Mouse (Mus musculus) kidney, postnatal 14 days (tissue): ENCODE results near the gene Zc3h10.
"Not testable (repeated sequence)": the region's sequence is repeated elsewhere in the genome, so short reads cannot be mapped to it uniquely, and the experiment has no call there.

Experiments
- DNase-seq: peaks from one replicate; pipeline ENCODE4 v3.0.0; 2022; ENCODE audit warnings: mixed read lengths

Gene Zc3h10

DNA sequence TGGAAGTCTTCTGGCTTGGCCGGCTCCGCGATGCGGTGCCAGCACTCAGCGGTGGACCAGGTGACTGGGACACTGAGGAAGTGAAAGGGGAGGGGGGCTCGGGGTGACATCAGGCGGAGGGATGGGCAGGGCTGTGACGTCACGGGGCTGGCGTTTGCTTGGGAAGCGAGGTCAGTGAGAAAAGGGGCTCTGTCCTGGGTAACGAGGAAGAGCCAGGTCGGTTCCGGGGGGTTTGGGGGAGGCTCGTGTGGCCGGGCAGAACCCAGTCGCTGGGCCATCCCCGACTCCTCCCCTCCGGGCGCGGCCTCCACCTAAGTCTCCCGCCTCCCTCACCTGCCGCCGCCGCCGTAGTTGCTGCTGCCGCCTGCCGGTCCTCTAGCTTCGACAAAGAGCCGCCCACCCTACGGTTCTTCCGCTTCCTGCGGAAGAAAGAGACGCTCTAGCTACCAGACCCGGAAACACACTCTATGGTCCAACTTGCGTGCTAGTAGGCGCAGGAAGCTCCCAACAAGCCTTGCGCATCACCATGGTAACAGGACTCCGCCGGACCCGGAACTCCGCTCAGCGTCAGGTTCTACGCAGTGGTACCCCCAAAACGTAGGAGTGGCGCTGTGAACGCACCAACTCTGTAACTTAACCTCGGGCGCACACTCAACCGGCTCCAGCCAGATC lies at the start of gene Zc3h10:
TSS of gene Zc3h10 (minus strand) at position 414 of the 672 bp plus-strand sequence.
- DNase-seq = peak; percentile 97

DNA sequence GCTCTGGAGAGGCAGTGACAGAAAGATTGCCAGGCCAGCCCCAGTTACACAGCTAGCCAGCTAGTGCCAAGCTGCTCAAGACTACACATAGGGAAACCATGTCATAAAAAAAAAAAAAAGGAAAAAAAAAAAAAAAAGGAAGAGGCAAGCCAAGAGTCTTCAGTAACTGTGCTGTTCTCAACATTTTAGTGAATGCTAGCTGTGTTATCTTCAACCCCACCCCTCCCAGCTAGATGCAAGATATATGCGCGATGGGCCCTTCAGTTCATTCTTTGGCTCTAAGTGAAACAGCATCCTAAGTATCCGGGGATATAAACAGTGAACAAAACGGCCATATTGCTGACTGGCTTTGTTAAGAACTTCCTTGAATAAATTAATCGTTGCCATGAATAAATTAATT lies 45.2 kb upstream of the Zc3h10 start:
- no peak for DNase-seq

DNA sequence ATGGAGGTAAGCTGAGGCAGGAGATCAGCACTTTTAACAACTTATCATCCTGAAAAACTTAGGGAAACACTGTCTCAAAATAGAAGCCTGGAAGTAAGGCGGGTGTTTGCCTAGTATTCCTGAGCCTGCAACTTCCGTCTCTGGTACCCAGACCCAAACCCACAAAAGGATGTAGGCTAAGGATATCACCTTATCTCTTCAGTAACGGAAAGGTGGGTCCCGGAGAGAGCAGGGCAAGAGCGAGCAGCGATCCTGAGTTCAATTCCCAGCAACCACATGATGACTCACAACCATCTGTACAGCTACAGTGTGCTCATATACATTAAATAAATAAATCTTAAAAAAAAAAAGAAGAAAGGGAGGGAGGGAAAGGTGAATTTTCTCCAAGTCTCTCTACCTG lies 43.9 kb upstream of the Zc3h10 start:
- no peak for DNase-seq

DNA sequence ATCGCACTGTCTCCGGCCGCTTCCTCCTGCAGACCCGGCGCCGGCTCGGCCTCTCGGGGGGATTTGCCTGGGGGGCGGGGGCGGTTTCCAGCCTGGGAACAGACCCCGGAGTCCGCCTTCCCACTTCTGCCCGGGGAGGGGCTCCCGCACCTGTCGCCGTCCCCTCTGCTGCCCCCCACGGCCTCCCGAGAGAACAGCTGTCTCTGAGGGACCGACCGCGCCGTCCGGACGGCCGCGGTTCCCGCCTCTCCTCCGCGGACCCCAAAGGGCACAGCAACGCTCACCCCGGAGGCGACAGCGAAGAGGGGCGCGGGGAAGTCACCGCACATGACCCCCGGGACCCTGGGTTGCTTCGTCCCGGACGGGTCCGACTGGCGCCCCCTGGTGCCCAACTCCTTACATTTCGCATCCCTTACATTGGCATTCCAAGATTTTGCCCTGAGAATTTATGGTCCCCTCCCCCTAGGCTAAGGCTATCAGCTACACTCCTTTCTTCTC lies 42.7 kb upstream of the Zc3h10 start:
- peak; percentile 78 for DNase-seq

DNA sequence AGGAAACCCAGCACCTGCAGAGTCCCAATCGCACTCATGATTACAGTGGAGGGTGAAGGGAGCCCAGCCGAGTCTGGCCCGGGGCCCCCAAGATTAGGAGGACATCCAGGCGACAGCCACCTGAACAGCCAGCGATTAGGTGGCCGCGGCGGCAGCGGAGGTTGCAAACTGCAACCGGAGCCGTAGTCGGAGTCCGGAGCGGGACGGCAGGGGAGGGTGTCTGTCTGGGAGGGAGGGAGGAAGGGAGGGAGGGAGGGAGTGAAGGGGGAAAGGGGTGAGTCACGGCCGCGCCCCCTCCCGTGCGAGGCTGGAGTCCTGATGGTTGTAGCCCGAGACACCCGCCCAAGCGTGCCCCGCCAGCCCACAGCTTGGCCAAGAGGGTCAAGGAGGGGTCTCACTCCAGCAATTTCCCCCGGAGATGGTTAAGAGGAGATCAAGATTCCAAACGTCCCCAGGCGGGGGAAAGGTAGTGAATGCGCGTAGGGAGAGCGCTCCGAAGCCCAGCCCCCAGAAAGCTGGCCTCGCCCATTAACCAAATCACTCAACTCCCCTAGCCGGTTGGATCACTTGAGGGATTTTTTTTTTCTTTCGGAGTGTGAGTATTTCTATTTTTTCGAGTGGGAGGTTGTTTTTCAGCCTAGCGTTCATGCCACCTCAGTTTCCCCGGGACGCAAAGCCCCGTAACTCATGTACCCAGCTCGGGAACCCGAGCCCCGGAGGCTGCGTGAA lies 42.1 kb upstream of the Zc3h10 start, which contains the start of gene Erbb3:
TSS of gene Erbb3 (minus strand) at position 189 of the 729 bp plus-strand sequence.
- peak; percentile 83 for DNase-seq

DNA sequence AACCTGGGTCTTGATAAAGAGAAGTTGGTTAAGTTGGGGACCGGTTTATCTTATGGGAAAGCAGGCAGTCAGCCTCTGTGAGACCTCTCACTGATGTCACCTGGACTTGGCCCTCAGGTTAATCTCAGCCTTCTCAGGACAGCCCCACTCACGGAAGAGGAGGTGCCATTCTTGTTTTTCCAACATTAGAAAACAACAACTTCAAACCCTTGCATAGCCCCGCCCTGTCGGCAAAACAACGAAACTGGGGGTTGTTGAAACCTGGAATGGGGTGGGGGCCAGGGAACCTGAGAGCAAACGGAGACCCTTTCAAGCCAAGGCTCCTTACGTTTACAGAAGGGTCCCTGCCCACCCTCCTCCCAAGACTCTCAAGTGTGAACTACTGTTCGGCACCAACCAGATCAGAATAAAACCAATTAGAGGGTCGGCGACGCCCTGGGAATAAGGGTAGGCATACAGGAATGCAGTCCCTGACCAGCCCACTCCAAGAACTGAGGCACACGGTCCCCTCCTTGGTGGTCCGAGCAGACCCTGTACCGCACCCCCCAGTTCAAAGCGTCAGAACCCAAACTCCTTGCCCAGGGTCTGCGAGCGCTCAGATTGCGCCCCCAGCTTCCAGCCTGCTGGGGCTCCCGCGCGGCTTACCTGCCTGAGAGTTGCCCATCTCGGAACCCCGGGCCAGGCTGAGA lies 41.3 kb upstream of the Zc3h10 start:
- DNase-seq = peak; percentile 60

DNA sequence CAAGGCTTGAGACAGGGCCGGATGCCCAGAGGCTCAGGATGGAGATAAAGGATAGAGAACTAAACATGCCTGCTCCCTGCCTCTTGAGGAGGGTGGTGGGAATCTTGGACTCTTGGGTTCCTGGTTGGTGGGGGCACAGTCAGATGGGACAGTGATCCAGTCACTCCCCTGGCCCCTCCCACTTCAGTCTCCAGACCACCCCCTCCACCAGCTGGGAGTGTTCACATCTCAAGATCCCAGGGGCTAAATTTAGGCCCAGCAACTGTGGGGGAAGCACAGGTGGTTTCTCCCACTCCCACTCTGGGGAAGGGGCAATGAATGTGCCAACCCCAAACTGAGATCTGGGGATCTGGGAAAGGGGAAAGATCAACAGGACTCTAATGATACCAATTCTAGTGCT lies 40.6 kb upstream of the Zc3h10 start:
- DNase-seq = peak; percentile 16

DNA sequence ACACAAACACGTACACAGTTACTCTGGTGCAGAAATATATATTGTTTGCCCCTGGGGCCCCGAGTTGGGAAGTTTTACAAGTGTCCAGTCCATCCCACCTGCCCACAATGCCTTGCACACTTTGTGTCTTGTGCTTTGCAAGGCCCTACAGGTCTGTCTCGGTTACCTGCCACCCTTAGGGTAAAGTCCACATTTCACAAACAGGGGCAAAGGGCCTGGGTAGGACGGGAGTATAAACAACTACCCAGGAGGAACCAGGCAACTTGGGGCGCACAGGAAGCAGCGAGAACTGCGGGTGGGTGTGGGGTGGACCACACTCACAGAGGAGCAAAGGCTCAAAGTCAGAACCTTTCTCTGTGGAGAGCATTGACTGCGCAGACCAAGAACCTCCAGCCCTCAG lies 40.1 kb upstream of the Zc3h10 start:
- DNase-seq = peak; percentile 79

DNA sequence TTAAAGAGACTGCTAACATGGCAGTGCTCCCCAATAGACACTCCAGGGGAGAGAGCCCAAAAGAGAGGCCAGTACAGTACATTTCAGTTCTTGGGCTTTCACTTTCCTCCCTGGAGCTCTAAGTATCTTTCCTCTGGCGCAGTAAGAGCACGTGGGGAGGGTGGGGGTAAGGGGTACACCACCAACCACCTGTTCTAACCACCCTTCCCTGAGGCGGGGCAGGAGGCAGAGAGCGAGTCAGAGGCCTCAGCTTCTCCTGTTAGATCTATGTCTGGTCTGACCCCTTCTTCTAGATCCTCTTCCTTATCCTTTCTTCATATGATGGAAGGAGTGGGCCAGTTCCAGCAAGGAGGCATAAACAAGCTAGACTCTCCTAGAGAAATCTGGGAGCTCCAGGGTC lies 39.5 kb upstream of the Zc3h10 start:
- no peak for DNase-seq

DNA sequence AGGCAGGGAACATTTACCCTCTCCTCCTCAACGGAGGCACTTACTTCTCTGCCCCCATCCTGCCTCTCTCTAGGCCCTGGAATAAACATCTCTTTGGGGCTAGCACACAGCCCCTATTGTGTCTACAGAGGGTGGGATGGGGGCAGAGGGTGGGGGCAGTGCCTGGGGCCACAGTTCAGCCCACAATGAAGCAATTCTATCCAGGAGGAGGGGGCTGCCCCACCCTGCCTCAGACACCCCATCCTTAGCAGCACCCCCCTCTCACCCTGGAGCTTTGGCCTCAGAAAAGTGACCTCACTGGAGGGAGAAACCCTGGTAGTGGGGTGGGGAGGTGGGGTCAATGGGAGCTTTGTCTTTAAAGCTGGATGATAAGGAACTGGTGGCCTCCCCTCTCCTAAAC lies 39.0 kb upstream of the Zc3h10 start:
- DNase-seq = no peak

DNA sequence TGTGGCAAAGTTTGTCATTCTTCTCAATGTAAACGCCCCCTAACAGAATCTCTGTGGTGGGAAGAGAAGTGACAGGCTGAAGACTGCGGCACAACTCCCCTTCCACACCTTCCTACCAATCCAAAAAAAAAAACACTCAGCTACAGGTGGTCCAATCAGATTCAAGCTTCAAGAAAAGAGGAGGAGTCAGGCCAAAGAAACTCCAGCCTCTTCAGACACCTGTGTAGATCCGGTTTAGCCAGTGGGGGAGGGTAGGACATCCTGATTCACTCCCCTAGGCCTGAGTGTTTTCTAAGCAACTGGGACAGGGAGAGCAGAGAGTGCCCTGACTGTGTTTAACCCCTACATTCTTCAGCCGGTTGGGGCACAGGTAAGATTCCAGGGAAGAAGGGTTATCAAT lies 36.8 kb upstream of the Zc3h10 start:
- peak; percentile 74 for DNase-seq

DNA sequence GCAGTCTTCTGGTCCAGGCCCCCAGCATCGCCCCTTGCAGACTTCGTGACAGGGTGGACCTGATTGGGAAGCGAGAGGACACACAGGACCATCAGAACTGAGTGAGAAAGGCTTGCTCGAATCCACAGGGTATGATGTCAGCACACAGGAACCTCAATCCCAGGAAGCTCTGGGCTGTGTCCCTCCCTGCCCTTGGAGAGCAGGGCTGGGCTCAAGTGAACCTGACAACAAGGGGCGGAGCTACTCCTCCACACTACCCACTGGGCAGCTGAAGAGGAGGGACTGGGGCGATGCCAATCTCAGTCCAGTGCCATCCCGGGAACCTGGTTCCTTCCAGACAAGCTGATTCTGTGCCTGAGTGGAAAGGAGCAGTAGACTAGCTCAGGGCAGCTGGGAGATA lies 36.1 kb upstream of the Zc3h10 start:
- peak; percentile 87 for DNase-seq

DNA sequence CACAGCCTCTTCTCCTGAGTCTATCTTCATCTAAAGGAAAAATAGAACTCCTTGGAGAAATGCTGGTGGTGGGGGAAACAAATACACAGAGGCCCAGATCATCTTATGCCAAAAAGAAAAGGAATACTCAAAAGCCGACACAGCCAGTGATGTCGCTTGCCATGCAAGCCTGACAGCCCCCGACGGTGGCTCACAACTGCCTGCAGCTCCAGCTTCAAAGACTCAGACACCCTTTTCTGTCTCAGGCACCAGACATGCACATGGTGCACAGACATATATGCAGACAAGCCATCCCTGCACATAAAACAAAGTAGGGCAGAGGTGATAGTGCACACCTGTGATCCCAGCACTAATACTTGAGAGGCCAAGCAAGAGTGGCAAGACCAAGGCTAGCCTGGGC lies 32.2 kb upstream of the Zc3h10 start:
- DNase-seq = no peak

DNA sequence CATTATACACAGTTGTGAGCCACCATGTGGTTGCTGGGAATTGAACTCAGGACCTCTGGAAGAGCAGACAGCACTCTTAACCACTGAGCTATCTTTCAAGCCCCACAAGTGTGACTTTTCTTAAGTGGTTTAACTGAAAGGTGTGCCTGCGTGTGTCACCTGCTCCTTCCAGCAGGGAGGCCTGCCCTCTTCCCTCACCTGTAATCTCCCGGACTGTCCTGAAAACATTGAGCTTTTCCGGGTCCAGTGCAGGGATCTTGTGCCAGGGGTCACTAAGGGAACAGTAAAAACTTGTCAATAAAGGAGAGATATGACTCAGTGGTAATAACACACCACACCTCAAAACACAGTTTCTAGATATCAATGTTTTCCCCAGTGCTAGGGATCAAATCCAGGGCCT lies 31.7 kb upstream of the Zc3h10 start:
- no peak for DNase-seq

DNA sequence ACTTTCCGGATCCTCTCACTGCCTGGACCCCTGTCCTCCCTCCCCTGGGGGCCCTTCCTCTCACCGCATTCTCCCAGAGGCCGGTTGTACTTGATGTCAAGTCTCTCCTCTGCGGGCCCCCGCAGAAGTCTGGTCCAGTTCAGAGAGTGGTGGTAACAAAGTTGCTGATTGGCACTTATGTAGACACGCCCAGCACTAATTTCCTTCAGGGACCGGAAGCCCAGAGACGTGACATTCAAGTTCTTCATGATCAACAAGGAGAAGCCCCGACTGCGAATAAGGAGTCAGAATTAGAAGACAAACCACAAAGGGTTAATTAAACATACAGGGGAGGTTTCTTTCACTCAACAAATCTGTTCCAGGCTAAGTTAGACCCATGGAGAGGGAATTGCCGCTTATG lies 30.8 kb upstream of the Zc3h10 start:
- no peak for DNase-seq

DNA sequence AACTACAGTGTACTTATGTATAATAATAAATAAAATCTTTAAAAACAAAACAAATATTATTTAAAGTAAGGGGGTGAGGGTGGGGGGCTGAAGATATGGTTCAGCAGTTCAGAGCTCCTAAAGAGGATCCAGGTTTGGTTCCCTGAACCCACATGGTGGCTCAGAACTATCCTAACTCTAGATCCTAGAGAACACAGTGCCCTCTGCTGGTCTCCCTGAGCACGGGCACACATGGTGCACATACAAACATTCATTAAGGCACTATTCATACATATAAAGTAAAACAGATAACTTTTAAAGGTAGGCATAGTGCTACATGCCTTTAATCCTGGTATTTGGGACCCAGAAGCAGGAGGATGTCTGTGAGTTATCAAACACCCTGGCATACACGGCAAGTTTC lies 27.5 kb upstream of the Zc3h10 start:
- DNase-seq = no peak

DNA sequence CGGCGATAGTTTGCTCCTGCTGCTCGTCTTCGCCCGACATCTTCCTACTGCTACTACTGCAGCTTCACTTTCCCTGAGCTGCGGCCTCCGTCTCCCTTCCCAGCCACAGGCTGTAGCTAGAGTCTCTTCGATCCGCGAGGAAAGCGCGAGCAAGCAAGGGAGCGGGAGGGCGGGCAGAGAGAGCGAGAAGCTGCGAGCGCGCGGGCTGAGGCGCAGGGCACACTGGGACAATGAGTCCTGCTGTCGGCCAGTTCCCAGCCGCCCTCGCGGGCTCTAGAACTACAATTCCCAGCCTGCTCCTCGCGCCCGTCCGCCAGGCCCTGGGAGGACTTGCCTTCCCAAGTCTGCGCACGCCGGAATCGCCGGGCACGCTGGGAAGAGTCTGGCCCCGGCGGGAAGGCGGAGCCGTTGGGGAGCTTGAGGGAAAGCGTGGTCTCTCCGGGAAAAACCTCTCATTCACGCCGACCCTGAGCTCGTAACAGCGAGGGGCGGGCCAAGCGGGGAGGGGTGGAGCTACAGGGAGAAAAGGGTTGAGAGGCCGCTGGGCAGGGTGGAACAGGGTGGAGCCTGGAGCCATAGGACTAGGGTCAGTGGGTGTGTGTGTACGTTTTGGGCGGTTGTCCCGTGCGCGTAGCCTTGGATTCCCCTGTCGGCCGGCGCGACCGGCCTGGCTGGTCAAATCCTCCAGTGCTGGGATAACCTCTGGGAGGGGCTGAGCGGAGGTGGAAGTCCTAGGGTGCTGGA lies 18.4 kb upstream of the Zc3h10 start, which contains the start of gene Pa2g4:
TSS of gene Pa2g4 (minus strand) at position 200 of the 744 bp plus-strand sequence.
- DNase-seq = peak; percentile 99

DNA sequence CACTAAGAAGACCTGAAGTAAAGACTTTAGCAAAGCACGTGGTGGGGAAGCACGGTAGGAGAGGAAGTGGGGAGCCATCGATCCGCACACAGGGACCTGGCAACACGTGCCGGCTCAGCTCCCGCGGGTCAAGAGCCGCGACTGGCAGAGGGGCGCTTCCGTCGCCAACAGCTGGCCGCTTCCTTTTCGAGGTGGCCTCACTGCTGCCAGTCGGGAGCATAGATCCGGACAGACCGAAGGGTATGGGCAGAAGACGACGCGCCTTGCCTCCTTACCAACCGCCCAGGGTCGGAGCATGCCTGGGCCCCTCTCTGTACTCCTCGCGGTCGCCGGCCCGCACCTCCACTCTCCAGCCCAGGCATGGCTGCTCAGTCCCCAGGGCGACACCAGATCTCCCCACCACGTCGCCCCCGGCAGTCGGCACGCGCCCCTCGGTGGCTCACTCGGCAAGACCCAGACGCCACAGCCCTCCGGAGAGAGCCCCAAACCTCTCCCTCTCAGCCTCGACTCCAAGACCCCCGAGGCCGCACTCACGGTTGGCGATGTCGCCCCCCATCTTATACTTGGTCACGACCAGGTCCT lies 17.7 kb upstream of the Zc3h10 start:
- peak; percentile 39 for DNase-seq

DNA sequence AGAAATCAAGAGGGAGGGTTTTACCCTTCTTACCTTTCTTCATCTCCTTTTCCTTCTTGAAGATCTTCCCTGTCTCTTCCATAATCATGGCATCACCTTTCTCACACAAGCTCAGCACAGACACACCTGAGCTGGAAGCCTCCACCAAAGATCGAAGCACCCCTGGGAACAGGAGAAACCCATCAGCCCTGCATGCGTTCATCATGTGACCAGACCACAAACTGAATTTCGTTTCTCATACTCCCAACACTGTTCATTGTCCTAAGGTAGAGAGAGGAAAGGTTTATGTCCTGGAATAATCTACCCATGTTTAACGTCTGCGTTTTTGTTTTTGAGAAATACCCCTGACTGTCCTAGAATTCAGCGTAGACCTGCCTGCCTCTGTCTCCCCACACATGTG lies 16.0 kb upstream of the Zc3h10 start:
- DNase-seq = no peak

DNA sequence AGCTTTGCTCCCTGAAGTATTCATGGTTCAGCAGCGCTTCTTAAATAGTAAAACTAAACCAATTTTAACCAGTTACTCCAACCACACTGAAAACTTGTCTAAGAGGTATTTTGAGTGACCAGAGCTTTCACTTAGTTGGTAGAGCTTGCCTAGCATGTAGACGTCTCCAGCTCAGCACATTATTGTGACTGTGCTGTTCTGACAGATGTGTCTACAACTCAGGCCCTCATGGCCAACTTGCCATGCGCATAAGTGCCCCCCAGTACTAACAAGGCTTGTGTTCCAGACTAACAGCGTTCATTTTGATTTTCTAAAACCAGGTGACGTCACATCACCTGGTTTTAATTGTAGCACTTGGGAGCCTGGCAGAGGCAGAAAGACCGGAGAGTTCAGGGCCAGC lies 9.4 kb upstream of the Zc3h10 start:
- no peak for DNase-seq

DNA sequence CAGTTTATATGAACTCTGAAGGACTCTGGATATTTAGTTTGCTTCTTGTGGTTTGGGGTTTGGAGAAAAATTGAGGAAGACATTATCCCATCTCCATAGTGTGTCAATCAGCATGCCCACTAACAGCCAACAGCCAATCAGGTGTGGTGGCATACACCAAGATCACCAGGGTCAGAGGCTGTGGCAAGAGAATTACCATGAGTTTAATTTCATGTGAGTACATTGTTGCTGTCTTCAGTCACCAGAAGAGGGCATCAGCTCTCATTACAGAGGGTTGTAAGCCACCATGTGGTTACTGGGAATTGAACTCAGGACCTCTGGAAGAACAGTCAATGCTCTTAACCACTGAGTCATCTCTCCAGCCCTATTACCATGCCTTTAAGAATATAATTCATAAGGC lies 8.7 kb upstream of the Zc3h10 start:
- no peak for DNase-seq

DNA sequence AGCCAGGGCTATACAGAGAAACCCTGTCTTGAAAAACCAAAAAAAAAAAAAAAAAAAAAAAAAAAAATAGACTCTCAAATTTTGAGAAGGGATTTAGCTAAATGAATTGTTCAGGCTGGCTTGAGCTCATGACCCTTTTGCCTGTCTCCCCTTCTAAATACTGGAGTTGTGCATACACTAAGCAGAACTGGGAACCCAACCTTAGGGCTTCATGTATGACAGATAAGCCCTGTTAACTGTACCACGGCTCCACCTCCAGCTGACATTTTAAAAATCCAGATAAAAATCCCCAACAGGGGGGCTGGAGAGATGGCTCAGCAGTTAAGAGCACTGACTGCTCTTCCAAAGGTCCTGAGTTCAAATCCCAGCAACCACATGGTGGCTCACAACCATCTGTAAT lies 8.0 kb upstream of the Zc3h10 start:
- not testable (repeated sequence) for DNase-seq
